Mouse (Mus musculus) myocyte (in vitro differentiated cells): ENCODE data around the gene Tenm4. TPM values are rescaled to one million over a fixed set of nuclear protein-coding genes. Genes with fewer than 3 reads are reported as not detected.

Source experiments
- H3K27me3 ChIP-seq: one replicate; pipeline ENCODE4 v1.6.1; 2011; ENCODE audit not compliant: control insufficient read depth, insufficient read depth, insufficient read length
- H3K36me3 ChIP-seq: one replicate; pipeline ENCODE4 v1.6.1; 2011; ENCODE audit not compliant: control insufficient read depth, insufficient read depth
- H3K4me2 ChIP-seq: one replicate; pipeline ENCODE4 v1.6.1; 2011; ENCODE audit warnings: low read depth, control low read depth
- H3K4me3 ChIP-seq: one replicate; pipeline ENCODE4 v1.5.1; 2011; ENCODE audit warnings: mild to moderate bottlenecking, control low read depth, moderate library complexity
- H3K79me2 ChIP-seq: one replicate; pipeline ENCODE4 v1.6.1; 2011; ENCODE audit not compliant: control insufficient read depth, insufficient read depth
- H3ac ChIP-seq: one replicate; pipeline ENCODE4 v1.6.1; 2011; ENCODE audit not compliant: control insufficient read depth, insufficient read length
- CEBPB ChIP-seq: IDR thresholded peaks from 2 replicates; pipeline ENCODE4 v1.6.1; 2011; ENCODE audit warnings: mild to moderate bottlenecking, moderate library complexity; ENCODE audit not compliant: poor library complexity, insufficient read depth, severe bottlenecking
- E2F4 ChIP-seq: IDR thresholded peaks from one replicate; pipeline ENCODE4 v1.6.1; 2011; ENCODE audit warnings: mild to moderate bottlenecking, control low read depth, moderate library complexity; ENCODE audit not compliant: insufficient read depth
- MAX ChIP-seq: IDR thresholded peaks from one replicate; pipeline ENCODE4 v1.6.1; 2011; ENCODE audit warnings: low read depth, mild to moderate bottlenecking, control low read depth
- MYOD1 ChIP-seq, 3 experiments: IDR thresholded peaks; one replicate each; pipeline ENCODE4 v1.6.1; 2011; ENCODE audit warnings: control low read depth in 2 of 3, low read depth in 2 of 3, mild to moderate bottlenecking in 2 of 3, moderate library complexity in 1 of 3; ENCODE audit not compliant: insufficient read length in 2 of 3, control insufficient read depth in 1 of 3
- MYOG ChIP-seq, 3 experiments: IDR thresholded peaks; one replicate each; pipeline ENCODE4 v1.6.1; 2011; ENCODE audit warnings: control low read depth in 2 of 3, low read depth in 2 of 3, mild to moderate bottlenecking in 2 of 3; ENCODE audit not compliant: insufficient read length in 2 of 3, control insufficient read depth in 1 of 3, insufficient read depth in 1 of 3
- POLR2A ChIP-seq: IDR thresholded peaks from one replicate; pipeline ENCODE4 v1.6.1; 2011; ENCODE audit warnings: low read depth, mild to moderate bottlenecking, control low read depth, moderate library complexity; ENCODE audit not compliant: insufficient read length
- POLR2AphosphoS2 ChIP-seq: IDR thresholded peaks from one replicate; pipeline ENCODE4 v1.6.1; 2011; ENCODE audit warnings: low read depth, control low read depth; ENCODE audit not compliant: insufficient read length
- REST ChIP-seq: IDR thresholded peaks from one replicate; pipeline ENCODE4 v1.6.1; 2011; ENCODE audit warnings: mild to moderate bottlenecking, control low read depth, moderate library complexity; ENCODE audit not compliant: insufficient read depth, insufficient read length
- SRF ChIP-seq: IDR thresholded peaks from one replicate; pipeline ENCODE4 v1.6.1; 2011; ENCODE audit warnings: low read depth; ENCODE audit not compliant: control insufficient read depth, insufficient read length
- TCF12 ChIP-seq: IDR thresholded peaks from one replicate; pipeline ENCODE4 v1.6.1; 2011; ENCODE audit warnings: mild to moderate bottlenecking, control low read depth; ENCODE audit not compliant: poor library complexity, insufficient read depth, severe bottlenecking
- TCF3 ChIP-seq: IDR thresholded peaks from one replicate; pipeline ENCODE4 v1.6.1; 2011; ENCODE audit warnings: low read depth, control low read depth; ENCODE audit not compliant: insufficient read length
- USF1 ChIP-seq: IDR thresholded peaks from one replicate; pipeline ENCODE4 v1.6.1; 2011; ENCODE audit warnings: low read depth, mild to moderate bottlenecking, control low read depth, moderate library complexity
- polyA plus RNA-seq: library from polyadenylated mRNA; unstranded; fragments of >200 nt; fragmentation: generic; extraction: Trizol; gene quantifications from one replicate; pipeline ENCODE4 v1.2.1, GENCODE M21; 2012; ENCODE audit warnings: missing spikeins

The Tenm4 gene
- polyA plus RNA-seq, 1 experiment, result 10.9 TPM

GRCm38 (mm10) chr7:96706531-96706930, 535.5 kb downstream of the Tenm4 start:
- TF ChIP-seq SRF, result no peak
- no peak for TF ChIP-seq MYOG (IDR thresholded peaks at IDR 0.05; ENCODE audit: control insufficient read depth in 1 of 3, insufficient read depth in 1 of 3, insufficient read length in 2 of 3, low read depth in 2 of 3)
- no peak for TF ChIP-seq USF1

DNA sequence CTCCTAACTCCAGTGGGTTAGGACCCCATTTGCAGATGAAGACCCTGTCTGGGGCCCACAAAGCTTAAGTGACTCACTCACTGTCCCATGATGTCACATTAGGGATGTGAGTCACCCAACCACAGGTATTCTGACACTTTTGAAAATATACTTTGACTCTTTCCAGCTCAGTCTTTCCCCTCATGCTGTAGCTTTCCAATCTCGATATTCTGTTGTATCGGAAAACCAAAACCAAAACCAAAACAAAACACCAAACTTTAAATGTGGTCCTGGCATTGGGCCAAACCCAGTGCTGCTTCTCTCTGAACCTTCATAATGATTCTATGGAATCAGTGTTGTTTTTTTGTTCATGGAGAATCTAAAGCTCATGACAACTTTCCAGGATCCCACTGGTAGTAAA, 536.1 kb downstream of the Tenm4 start:
- Histone ChIP-seq H3K36me3 (no peaks in the 10 kb centered on the region), H3K4me3 (no peak overlapping the region), H3K79me2 (no peaks in the 10 kb centered on the region), H3ac (no peak overlapping the region), H3K27me3 (no peaks in the 10 kb centered on the region), H3K4me2 (no peak overlapping the region)
- TF ChIP-seq POLR2AphosphoS2, result no peak
- TF ChIP-seq SRF, result no peak
- no peak for TF ChIP-seq REST
- no peak for TF ChIP-seq TCF3
- no peak for TF ChIP-seq MYOD1 (IDR thresholded peaks at IDR 0.05; ENCODE audit: control insufficient read depth in 1 of 3, insufficient read length in 2 of 3, low read depth in 2 of 3)
- TF ChIP-seq CEBPB, result no peak
- no peak for TF ChIP-seq MAX
- no peak for TF ChIP-seq POLR2A
- TF ChIP-seq USF1, result no peak

More at GRCm38 (mm10) chr7:96706531-96706930, 535.5 kb downstream of the Tenm4 start:
- Histone ChIP-seq H3ac (no peak overlapping the region), H3K27me3 (no peaks in the 10 kb centered on the region), H3K36me3 (no peaks in the 10 kb centered on the region), H3K79me2 (no peaks in the 10 kb centered on the region), H3K4me2 (no peak overlapping the region), H3K4me3 (no peak overlapping the region)

DNA sequence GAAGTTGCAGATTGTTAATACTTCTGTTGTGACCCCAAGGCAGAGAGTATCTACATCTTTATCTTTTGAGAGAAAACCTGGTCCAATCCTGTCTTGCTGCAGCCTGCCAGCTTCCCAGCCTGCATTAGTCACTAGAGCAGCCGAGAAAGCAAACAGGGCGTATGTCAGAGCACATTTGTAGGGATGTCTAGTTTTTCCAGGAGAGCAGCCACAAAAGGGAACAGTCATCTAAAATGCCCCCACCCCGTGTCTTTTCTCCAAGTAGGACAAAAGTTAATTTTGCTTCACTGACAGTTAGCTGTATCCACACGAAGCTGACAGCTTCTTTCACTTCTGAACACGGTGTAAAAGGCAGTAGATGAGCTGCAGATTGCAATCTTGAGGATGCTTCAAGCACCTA, 537.0 kb downstream of the Tenm4 start:
- Histone ChIP-seq H3K36me3 (no peaks in the 10 kb centered on the region), H3K79me2 (no peaks in the 10 kb centered on the region), H3K27me3 (no peaks in the 10 kb centered on the region), H3K4me2 (no peak overlapping the region), H3ac (no peak overlapping the region), H3K4me3 (no peak overlapping the region)
- TF ChIP-seq CEBPB (no peak), MYOG (IDR thresholded peaks at IDR 0.05; ENCODE audit: control insufficient read depth in 1 of 3, insufficient read depth in 1 of 3, insufficient read length in 2 of 3, low read depth in 2 of 3) (no peak), REST (no peak), POLR2A (no peak), POLR2AphosphoS2 (no peak), TCF12 (no peak)

DNA sequence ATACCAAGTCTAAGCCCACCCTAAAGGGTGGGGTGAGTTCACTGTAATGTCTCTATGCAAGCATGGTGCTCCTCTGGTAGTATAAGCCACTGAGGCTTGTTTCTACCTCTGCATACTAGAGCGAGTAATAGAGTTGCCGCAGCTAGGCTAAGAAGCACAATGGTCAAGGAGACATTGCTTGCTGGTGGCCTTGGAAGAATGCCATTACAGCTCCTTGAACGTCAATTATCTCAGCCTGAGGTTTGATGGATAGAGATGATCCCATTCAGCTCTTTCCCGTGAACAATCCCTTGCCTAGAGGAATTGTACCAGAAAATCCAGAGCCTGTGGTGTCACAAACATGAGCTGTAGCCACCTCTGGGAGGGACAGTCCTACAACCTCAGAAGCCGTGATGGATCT, 537.5 kb downstream of the Tenm4 start:
- Histone ChIP-seq H3K79me2 (no peaks in the 10 kb centered on the region), H3K4me2 (no peak overlapping the region), H3ac (no peak overlapping the region), H3K4me3 (no peak overlapping the region), H3K27me3 (no peaks in the 10 kb centered on the region), H3K36me3 (no peaks in the 10 kb centered on the region)
- TF ChIP-seq POLR2A (no peak), E2F4 (no peak), TCF3 (no peak), MAX (no peak), CEBPB (no peak), USF1 (no peak), POLR2AphosphoS2 (no peak), MYOG (IDR thresholded peaks at IDR 0.05; ENCODE audit: control insufficient read depth in 1 of 3, insufficient read depth in 1 of 3, insufficient read length in 2 of 3, low read depth in 2 of 3) (no peak), TCF12 (no peak), REST (no peak), SRF (no peak), MYOD1 (IDR thresholded peaks at IDR 0.05; ENCODE audit: control insufficient read depth in 1 of 3, insufficient read length in 2 of 3, low read depth in 2 of 3) (no peak)

- TF ChIP-seq E2F4 (no peak), TCF12 (no peak), MAX (no peak), TCF3 (no peak), REST (no peak), POLR2AphosphoS2 (no peak), POLR2A (no peak), USF1 (no peak), MYOG (IDR thresholded peaks at IDR 0.05; ENCODE audit: control insufficient read depth in 1 of 3, insufficient read depth in 1 of 3, insufficient read length in 2 of 3, low read depth in 2 of 3) (no peak), MYOD1 (IDR thresholded peaks at IDR 0.05; ENCODE audit: control insufficient read depth in 1 of 3, insufficient read length in 2 of 3, low read depth in 2 of 3) (no peak), CEBPB (no peak), SRF (no peak)
- Histone ChIP-seq H3K27me3 (no peaks in the 10 kb centered on the region), H3K4me2 (no peak overlapping the region), H3K4me3 (no peak overlapping the region), H3K79me2 (no peaks in the 10 kb centered on the region), H3K36me3 (no peaks in the 10 kb centered on the region), H3ac (no peak overlapping the region)
These were observed 537.9 kb downstream of the Tenm4 start for GRCm38 (mm10) chr7:96708968-96709367.
